Mouse (Mus musculus) frontal cortex, adult 2 months (tissue): ENCODE measurements around the gene Pxmp4. TPM values are rescaled to one million over a fixed set of nuclear protein-coding genes. Genes with fewer than 3 reads are reported as not detected.
A peak's percentile ranks its signal among the peaks of the same experiment; 100 is the strongest.

ENCODE experiments used
- DNase-seq, 2 experiments: peaks; one replicate each; pipeline ENCODE4 v3.0.0; 2022; ENCODE audit warnings: low spot score in 1 of 2; ENCODE audit errors: extremely low spot score in 1 of 2
- polyA plus RNA-seq: library from polyadenylated mRNA; depleted of rRNA; stranded (reverse); fragments of >200 nt; gene quantifications from 2 replicates; pipeline ENCODE4 v1.2.3, GENCODE M21; 2012

Pxmp4 gene
- polyA plus RNA-seq, 1 experiment = 18.6 TPM

- DNase-seq = no peak
Measured at GRCm38 (mm10) chr2:154574271-154574670, 29.2 kb downstream of the Pxmp4 start.

GRCm38 (mm10) chr2:154572996-154573395 is 30.5 kb downstream of the Pxmp4 start:
- DNase-seq = no peak

DNA sequence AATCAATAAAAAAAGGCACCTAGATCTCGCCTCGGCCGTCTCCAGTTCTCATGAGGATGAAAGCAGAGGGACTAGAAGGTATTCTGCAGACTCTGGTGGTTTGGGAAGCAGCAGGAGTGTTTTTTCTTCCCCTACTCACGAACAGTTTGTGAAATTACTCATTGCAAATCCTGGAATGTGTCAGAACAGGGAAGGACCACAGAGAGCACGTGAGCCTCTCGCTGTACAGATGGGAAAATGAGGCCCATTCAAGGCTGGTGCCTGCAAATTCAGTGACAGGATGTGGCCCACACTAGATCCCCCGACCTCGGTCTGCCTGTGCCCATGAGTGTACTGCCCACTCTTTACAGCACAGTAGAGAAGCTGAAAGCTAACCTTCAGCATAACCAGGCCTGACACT is 31.5 kb downstream of the Pxmp4 start:
- no peak for DNase-seq

DNA sequence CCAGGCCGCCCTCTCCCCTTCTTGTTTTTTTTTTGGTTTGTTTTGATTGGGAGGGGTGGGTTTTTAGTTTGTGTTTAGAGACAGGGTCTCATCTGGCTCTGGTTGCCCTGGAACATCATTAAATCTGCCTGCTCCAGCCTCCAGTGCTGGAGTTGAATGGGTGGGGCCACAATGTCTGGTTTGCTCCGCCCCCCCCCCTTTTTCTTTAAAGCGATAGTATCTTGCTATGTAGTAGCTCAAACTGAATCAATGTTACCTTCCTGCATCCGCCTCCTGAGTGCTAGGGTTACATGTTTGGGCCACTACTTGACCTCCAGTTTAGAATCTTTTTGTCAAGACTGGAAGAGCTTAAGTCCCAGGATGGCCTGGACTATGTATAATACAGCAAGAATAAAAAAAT is 32.2 kb downstream of the Pxmp4 start:
- DNase-seq = no peak

DNA sequence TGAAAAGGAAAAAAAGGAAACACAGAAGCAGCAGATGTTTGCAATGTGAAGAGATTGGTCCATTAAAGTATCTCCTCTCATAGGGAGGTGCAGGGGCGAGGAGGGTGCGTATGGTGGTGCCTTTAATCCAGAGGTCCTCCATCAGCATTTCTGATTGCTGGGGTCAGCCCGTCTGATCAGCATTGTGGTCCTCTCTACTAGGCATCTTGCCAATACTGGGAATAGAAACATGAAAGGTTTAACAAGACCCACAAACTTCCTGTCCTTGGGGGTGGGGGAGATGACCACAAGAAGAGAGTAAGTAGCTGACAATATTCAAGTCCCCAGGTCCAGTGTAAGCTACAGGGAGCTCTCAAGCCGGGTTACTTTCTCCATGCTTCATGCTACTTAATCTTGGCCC is 32.8 kb downstream of the Pxmp4 start:
- DNase-seq = no peak

GRCm38 (mm10) chr2:154569836-154570286 is 33.6 kb downstream of the Pxmp4 start, which contains the start of gene E2f1:
Gene E2f1 (minus strand): TSS chr2:154569892.
- DNase-seq = peak; percentile 87 to 92

DNA sequence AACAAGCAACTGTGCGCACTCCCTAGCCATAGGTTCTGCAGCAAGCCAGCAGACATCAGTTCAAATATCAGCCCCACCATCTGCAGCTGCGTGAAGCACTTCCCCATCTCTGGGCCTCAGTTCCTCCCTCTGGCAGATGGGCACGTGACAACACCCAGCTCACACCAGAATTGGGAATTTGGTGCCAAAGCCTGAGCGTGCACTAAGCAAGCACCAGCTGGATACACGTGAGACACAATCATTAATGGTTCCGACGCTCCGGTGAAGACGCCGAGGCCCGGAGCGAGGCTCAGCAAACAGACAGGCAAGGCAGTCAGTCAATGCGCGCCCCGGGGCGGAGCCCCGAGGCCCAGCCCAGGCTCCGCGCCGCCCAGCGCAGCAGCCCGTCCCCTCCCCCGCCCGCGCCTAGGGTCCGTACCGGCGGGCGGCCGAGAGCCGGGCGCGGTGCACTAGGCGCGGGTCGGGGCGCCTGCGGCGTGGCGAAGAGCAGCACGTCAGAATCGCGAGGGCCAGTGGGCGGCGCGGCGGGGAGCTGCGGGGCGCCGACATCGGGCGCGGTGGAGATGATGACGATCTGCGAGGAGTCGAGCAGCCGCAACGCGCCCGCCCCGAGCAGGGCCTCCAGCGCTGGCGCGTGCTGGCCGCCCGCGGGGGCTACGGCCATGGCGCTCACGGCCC is 34.3 kb downstream of the Pxmp4 start:
- no peak for DNase-seq

DNA sequence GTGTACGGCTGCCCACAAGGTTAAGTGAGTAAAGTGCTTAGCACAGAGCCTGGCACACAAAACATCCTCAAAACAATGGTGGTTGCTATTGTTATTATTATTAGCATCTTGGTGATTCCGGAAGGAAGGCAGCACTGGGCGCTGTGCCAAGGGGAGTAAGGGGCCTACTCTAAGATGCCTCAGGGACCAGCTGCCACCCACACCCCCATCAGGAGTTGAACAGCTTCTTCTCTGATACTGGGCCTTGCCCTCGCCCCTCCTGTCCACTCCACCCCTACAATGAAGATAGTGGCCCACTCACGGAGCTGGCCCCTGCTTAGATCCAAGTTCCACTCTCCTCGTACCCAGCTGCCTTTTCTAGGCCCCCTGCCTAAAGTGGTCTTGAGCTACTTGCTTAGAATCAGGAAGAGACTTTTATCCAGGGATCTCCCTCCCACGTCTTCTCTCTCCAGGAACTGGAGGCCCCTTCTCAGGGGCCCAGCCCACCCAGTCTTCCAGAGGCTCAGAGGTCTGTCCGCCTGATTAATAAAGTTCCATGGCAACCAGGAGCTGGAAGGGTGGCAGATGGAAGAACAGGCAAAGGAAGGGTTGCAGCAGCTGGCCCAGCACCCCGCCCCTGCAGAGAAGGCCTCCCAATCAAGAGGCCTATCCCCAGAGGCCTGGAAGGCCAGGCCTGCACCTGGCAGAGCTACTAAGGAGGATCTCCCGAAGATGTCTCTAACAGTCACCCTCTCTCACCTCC is 35.0 kb downstream of the Pxmp4 start:
- DNase-seq = no peak

- no peak for DNase-seq
Measured at GRCm38 (mm10) chr2:154567766-154568165, 35.7 kb downstream of the Pxmp4 start.

DNA sequence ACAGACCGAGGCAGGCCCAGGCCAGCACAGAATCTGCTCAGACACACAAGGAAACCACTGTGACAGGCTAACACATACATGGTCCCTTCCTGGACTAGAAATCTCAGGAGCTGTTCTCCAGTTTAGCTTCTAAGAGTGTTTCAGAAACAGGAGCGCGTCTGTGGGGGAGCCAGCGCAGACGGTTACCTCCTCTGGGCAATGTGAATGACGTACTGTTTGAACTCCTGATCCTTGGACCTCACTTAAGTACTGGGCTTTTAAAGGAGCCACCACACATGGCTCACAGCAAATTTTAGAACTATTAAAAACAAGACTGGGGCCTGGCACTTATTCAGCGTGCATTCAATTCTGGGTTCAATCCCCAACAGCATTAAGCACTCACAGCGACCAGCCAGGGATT is 36.9 kb downstream of the Pxmp4 start:
- DNase-seq = no peak

GRCm38 (mm10) chr2:154565562-154565961 is 37.9 kb downstream of the Pxmp4 start:
- peak in 1 of 2 experiments; percentile 59 for DNase-seq

- no peak for DNase-seq
Measured at GRCm38 (mm10) chr2:154563612-154564170, 39.8 kb downstream of the Pxmp4 start.

DNA sequence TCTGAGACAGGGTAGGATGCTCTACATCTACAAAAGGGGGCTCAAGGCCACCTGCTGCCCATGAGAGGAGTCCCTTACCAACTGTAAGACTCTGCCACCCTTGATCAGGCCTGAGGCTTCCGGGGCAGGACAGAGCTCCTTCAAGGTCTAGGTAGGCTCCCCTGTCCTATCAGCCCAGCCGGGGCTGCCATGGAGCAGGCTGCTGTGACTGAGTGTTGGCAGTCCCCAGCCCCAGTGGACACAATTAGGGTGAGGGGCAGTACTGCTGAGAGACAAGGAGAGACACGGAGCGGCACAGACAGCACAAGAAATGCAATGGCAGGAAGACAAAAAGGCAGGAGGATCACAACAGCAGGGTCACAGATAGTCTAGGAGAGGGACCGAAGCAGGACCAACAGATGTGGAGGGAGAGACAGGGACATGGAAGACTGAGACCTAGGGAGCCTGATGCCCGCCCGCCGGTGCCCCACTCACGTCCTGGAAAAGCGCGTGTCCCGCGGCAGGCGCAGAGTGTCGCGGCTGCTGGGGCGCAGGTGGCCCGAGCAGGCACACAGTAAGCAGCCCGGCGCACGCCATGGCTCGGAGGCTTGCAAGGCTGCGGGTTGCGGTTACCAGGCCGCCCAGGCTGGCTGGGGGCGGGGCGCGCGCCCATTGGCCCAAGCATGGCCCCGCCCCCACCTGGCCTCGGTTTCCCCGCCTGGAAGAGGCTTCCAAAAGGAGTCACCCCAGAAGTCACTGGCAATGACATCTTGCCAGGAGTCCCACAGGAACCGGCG is 45.1 kb downstream of the Pxmp4 start, which contains the start of gene Necab3:
Gene Necab3, minus strand, starts transcription at position 627 of the 776 bp plus-strand sequence.
- peak in 1 of 2 experiments; percentile 70 for DNase-seq

GRCm38 (mm10) chr2:154557184-154557832 is 46.2 kb downstream of the Pxmp4 start:
- DNase-seq = peak in 1 of 2 experiments; percentile 67

DNA sequence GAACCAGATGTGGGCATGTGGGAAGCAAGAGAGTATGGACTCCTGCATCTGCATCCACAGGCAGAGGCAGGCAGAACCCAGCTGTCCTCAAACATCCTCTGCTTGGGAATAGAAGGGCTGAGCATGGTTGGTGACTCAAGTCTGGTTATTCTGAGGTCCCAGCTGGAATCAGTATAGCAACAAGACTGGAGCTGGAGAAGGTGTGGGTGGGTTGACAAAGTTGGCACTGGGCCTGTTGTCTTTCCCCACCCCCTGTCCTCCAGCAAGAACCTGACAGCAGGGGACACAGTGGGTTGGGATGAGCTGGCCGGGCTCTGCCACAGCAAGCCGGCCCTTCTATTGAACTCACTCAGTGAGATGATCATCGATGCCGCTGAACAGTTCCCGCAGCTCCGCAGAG is 48.3 kb downstream of the Pxmp4 start:
- peak; percentile 80 to 81 for DNase-seq

DNA sequence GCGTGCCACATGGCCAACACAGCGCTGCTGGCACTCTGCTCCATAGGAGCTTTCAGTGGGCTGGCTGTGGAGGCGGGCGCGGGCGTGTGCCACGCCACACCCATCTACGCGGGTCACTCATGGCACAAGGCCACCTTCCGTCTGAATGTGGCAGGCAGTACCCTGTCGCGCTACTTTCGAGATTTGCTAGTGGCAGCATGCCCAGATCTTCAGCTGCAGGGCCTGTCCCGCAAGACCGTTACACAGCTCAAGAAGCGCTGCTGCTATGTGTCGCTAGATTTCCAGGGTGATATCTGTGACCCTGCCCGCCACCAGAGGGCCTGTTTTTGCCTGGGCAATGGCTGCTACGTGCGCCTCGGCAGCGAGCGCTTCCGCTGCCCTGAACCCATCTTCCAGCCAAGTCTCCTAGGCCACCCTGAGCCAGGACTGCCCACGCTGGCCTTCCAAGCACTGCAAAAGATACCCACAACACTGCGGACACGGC is 51.0 kb downstream of the Pxmp4 start:
- DNase-seq = peak; percentile 61 to 75

- DNase-seq = no peak
Measured at GRCm38 (mm10) chr2:154551927-154552326, 51.6 kb downstream of the Pxmp4 start.

GRCm38 (mm10) chr2:154551476-154551875 is 52.0 kb downstream of the Pxmp4 start, which contains the start of gene Actl10:
Gene Actl10 (plus strand): TSS chr2:154551776.
- DNase-seq = no peak

GRCm38 (mm10) chr2:154550937-154551336 is 52.6 kb downstream of the Pxmp4 start:
- no peak for DNase-seq

GRCm38 (mm10) chr2:154549886-154550189 is 53.7 kb downstream of the Pxmp4 start:
- DNase-seq = no peak
